Mouse (Mus musculus): ENCODE measurements at regions not wholly inside any gene's neighbourhood (a gene's known extent, or its start where the extent isn't known, plus 50 kb on each side); places are given as distances from the start of the nearest gene placed in this dataset.

- H3K4me3 ChIP-seq = no peak overlapping the region
- H3K9me3 ChIP-seq (replicated peaks) = no peaks in the 10 kb centered on the region
- H3K27ac ChIP-seq = no peak overlapping the region
- 0 out of 2 replicates have a peak, but pooled peaks cover 4% of the 10 kb centered on the region for H3K4me1 ChIP-seq
- ATAC-seq = no peak
- H3K4me2 ChIP-seq = no peak overlapping the region
- H3K9ac ChIP-seq = no peak overlapping the region
- H3K36me3 ChIP-seq = no peaks in the 10 kb centered on the region
- H3K27me3 ChIP-seq (replicated peaks) = no peaks in the 10 kb centered on the region
- 73% methylated on average over 10 of the region's 10 CpGs for WGBS (ENCODE audit: insufficient replicate concordance)
Observed at GRCm38 (mm10) chr10:111111020-111111419, 53.5 kb upstream of the Osbpl8 start.

- H3K4me3 ChIP-seq = no peak overlapping the region
- 40% methylated on average over 24 of the region's 24 CpGs for WGBS (ENCODE audit: insufficient replicate concordance)
- peak overlapping the region; percentile 39 for H3K4me2 ChIP-seq
- no peak overlapping the region for H3K9ac ChIP-seq
- no peak overlapping the region for H3K27ac ChIP-seq
- H3K4me1 ChIP-seq = 0 out of 2 replicates have a peak, but pooled peaks cover 4% of the 10 kb centered on the region
- ATAC-seq = no peak
- H3K27me3 ChIP-seq (replicated peaks) = 0 out of 2 replicates have a peak, but pooled peaks cover 6% of the 10 kb centered on the region
- no peaks in the 10 kb centered on the region for H3K36me3 ChIP-seq
- no peaks in the 10 kb centered on the region for H3K9me3 ChIP-seq (replicated peaks)
Observed at GRCm38 (mm10) chr10:111108658-111109633, 55.6 kb upstream of the Osbpl8 start.

- peak overlapping the region; percentile 18; the same call in 1 of the 2 replicates for H3K4me2 ChIP-seq
- H3K27me3 ChIP-seq (replicated peaks) = 0 out of 2 replicates have a peak, but pooled peaks cover 6% of the 10 kb centered on the region
- no peak overlapping the region for H3K4me3 ChIP-seq
- no peaks in the 10 kb centered on the region for H3K9me3 ChIP-seq (replicated peaks)
- no peak for ATAC-seq
- 63% methylated on average over 5 of the region's 5 CpGs for WGBS (ENCODE audit: insufficient replicate concordance)
- peaks cover 7% of the 10 kb centered on the region for H3K4me1 ChIP-seq
- no peak overlapping the region for H3K27ac ChIP-seq
- no peaks in the 10 kb centered on the region for H3K36me3 ChIP-seq
- no peak overlapping the region for H3K9ac ChIP-seq
Observed at GRCm38 (mm10) chr10:111107852-111108251, 56.7 kb upstream of the Osbpl8 start.

- 31% methylated on average over 7 of the region's 7 CpGs for WGBS (ENCODE audit: insufficient replicate concordance)
- Histone ChIP-seq H3K9me3 (replicated peaks) (no peaks in the 10 kb centered on the region), H3K4me1 (peaks cover 12% of the 10 kb centered on the region), H3K27me3 (replicated peaks) (0 out of 2 replicates have a peak, but pooled peaks cover 6% of the 10 kb centered on the region), H3K9ac (no peak overlapping the region), H3K4me2 (peak overlapping the region; percentile 18; the same call in 1 of the 2 replicates), H3K4me3 (no peak overlapping the region), H3K27ac (no peak overlapping the region), H3K36me3 (no peaks in the 10 kb centered on the region)
- peak; percentile 26; the same call in 1 of the 2 replicates for ATAC-seq
Observed at GRCm38 (mm10) chr10:111107387-111107786, 57.2 kb upstream of the Osbpl8 start.

- Histone ChIP-seq H3K36me3 (no peaks in the 10 kb centered on the region), H3K4me3 (no peak overlapping the region), H3K27me3 (replicated peaks) (0 out of 2 replicates have a peak, but pooled peaks cover 12% of the 10 kb centered on the region), H3K9ac (no peak overlapping the region), H3K27ac (no peak overlapping the region), H3K9me3 (replicated peaks) (no peaks in the 10 kb centered on the region), H3K4me2 (no peak overlapping the region), H3K4me1 (peaks cover 16% of the 10 kb centered on the region)
- no peak for ATAC-seq
- WGBS (ENCODE audit: insufficient replicate concordance) = 67% methylated on average over 5 of the region's 5 CpGs
Observed at GRCm38 (mm10) chr10:111106411-111106810, 58.1 kb upstream of the Osbpl8 start.

- 49% methylated on average over 5 of the region's 5 CpGs for WGBS (ENCODE audit: insufficient replicate concordance)
- Histone ChIP-seq H3K9me3 (replicated peaks) (no peaks in the 10 kb centered on the region), H3K4me2 (no peak overlapping the region), H3K27me3 (replicated peaks) (0 out of 2 replicates have a peak, but pooled peaks cover 14% of the 10 kb centered on the region), H3K4me1 (peaks cover 16% of the 10 kb centered on the region), H3K36me3 (no peaks in the 10 kb centered on the region), H3K27ac (no peak overlapping the region), H3K4me3 (no peak overlapping the region), H3K9ac (no peak overlapping the region)
- ATAC-seq = no peak
Observed at GRCm38 (mm10) chr10:111105662-111106061, 58.9 kb upstream of the Osbpl8 start.

GRCm38 (mm10) chr10:111103512-111103911 is 61.0 kb upstream of the Osbpl8 start:
- H3K27ac ChIP-seq = no peak overlapping the region
- H3K4me2 ChIP-seq = peak overlapping the region; percentile 64
- H3K9me3 ChIP-seq (replicated peaks) = no peaks in the 10 kb centered on the region
- no peak for ATAC-seq
- 0 out of 2 replicates have a peak, but pooled peaks cover 14% of the 10 kb centered on the region for H3K27me3 ChIP-seq (replicated peaks)
- H3K36me3 ChIP-seq = no peaks in the 10 kb centered on the region
- no peak overlapping the region for H3K9ac ChIP-seq
- H3K4me3 ChIP-seq = no peak overlapping the region
- H3K4me1 ChIP-seq = peaks cover 12% of the 10 kb centered on the region
- WGBS (ENCODE audit: insufficient replicate concordance) = 48% methylated on average over 5 of the region's 5 CpGs

GRCm38 (mm10) chr10:111103086-111103485 is 61.5 kb upstream of the Osbpl8 start:
- 22% methylated on average over 14 of the region's 14 CpGs for WGBS (ENCODE audit: insufficient replicate concordance)
- H3K9ac ChIP-seq = peak overlapping the region; percentile 24; the same call in 1 of the 2 replicates
- no peaks in the 10 kb centered on the region for H3K9me3 ChIP-seq (replicated peaks)
- H3K4me3 ChIP-seq = peak overlapping the region; percentile 34
- H3K4me2 ChIP-seq = peak overlapping the region; percentile 64
- peak; percentile 39; the same call in 1 of the 2 replicates for ATAC-seq
- H3K4me1 ChIP-seq = peaks cover 12% of the 10 kb centered on the region
- H3K27ac ChIP-seq = 0 out of 2 replicates have a peak overlapping the region, but pooled peaks have one; percentile 10
- no peaks in the 10 kb centered on the region for H3K36me3 ChIP-seq
- 0 out of 2 replicates have a peak, but pooled peaks cover 14% of the 10 kb centered on the region for H3K27me3 ChIP-seq (replicated peaks)

GRCm38 (mm10) chr10:111101901-111102761 is 62.4 kb upstream of the Osbpl8 start:
- peak overlapping the region; percentile 34 for H3K4me3 ChIP-seq
- peak overlapping the region; percentile 64 for H3K4me2 ChIP-seq
- H3K9me3 ChIP-seq (replicated peaks) = no peaks in the 10 kb centered on the region
- H3K27ac ChIP-seq = peak overlapping the region; percentile 10; the same call in 1 of the 2 replicates
- no peaks in the 10 kb centered on the region for H3K36me3 ChIP-seq
- no peak for ATAC-seq
- 27% methylated on average over 18 of the region's 18 CpGs for WGBS (ENCODE audit: insufficient replicate concordance)
- H3K9ac ChIP-seq = no peak overlapping the region
- peaks cover 12% of the 10 kb centered on the region for H3K4me1 ChIP-seq
- H3K27me3 ChIP-seq (replicated peaks) = 0 out of 2 replicates have a peak, but pooled peaks cover 14% of the 10 kb centered on the region

- no peaks in the 10 kb centered on the region for H3K36me3 ChIP-seq
- 0 out of 2 replicates have a peak, but pooled peaks cover 10% of the 10 kb centered on the region for H3K27me3 ChIP-seq (replicated peaks)
- H3K9me3 ChIP-seq (replicated peaks) = no peaks in the 10 kb centered on the region
- H3K4me2 ChIP-seq = no peak overlapping the region
- H3K4me1 ChIP-seq = peaks cover 12% of the 10 kb centered on the region
- no peak overlapping the region for H3K27ac ChIP-seq
- WGBS (ENCODE audit: insufficient replicate concordance) = 46% methylated on average over 7 of the region's 7 CpGs
- no peak overlapping the region for H3K9ac ChIP-seq
- ATAC-seq = no peak
- H3K4me3 ChIP-seq = no peak overlapping the region
Observed at GRCm38 (mm10) chr10:111099812-111100464, 64.6 kb upstream of the Osbpl8 start.
